Mouse (Mus musculus) subcutaneous adipose tissue, adult 2 months (tissue): ENCODE measurements around the gene Cep131. TPM values are rescaled to one million over a fixed set of nuclear protein-coding genes. Genes with fewer than 3 reads are reported as not detected.

Experiments used
- polyA plus RNA-seq: library from polyadenylated mRNA; depleted of rRNA; stranded (reverse); fragments of >200 nt; gene quantifications from 2 replicates; pipeline ENCODE4 v1.2.3, GENCODE M21; 2012; ENCODE audit warnings: low replicate concordance; rRNA removed

Gene Cep131
- 8.1 and 16.8 TPM in 2 replicates for polyA plus RNA-seq

GRCm38 (mm10) chr11:120086702-120087152 is at the start of gene Cep131:
Cep131 (minus strand) TSS chr11:120086827.

GRCm38 (mm10) chr11:120098588-120099511 is 12.2 kb upstream of the Cep131 start, which contains the start of the genes Tepsin and Ndufaf8:
Tepsin (minus strand) TSS chr11:120098731.
Ndufaf8 (plus strand) TSS chr11:120098928.

GRCm38 (mm10) chr11:120046553-120047191 is 40.0 kb downstream of the Cep131 start, which contains the start of gene Aatk:
Aatk (minus strand) TSS chr11:120047167.

Other genes with a start within 250 kb of the Cep131 start
- 37.1 and 54.6 TPM in 2 replicates for gene Chmp6, start 173.4 kb downstream of the Cep131 start, polyA plus RNA-seq
- 55.4 and 88.5 TPM in 2 replicates for gene Baiap2, start 144.1 kb downstream of the Cep131 start, polyA plus RNA-seq
- gene Aatk, start 39.7 kb downstream of the Cep131 start, polyA plus RNA-seq: 14.9 and 39.6 TPM in 2 replicates
- gene Tepsin, start 11.9 kb upstream of the Cep131 start, polyA plus RNA-seq: 32.4 and 44.0 TPM in 2 replicates
- 32.3 and 38.0 TPM in 2 replicates for gene Ndufaf8, start 12.1 kb upstream of the Cep131 start, polyA plus RNA-seq
- 197 and 248 TPM in 2 replicates for gene Slc38a10, start 64.5 kb upstream of the Cep131 start, polyA plus RNA-seq
- 11.1 and 14.7 TPM in 2 replicates for gene Bahcc1, start 146.1 kb upstream of the Cep131 start, polyA plus RNA-seq